Mouse (Mus musculus) CD4-positive helper T cell, adult 2 months (primary cell): ENCODE data around the gene Hsf4.

Source experiments
- DNase-seq: peaks from one replicate; pipeline ENCODE4 v3.0.0-alpha.2; 2012; ENCODE audit warnings: low read depth, missing footprints, low spot score

The Hsf4 gene

DNA sequence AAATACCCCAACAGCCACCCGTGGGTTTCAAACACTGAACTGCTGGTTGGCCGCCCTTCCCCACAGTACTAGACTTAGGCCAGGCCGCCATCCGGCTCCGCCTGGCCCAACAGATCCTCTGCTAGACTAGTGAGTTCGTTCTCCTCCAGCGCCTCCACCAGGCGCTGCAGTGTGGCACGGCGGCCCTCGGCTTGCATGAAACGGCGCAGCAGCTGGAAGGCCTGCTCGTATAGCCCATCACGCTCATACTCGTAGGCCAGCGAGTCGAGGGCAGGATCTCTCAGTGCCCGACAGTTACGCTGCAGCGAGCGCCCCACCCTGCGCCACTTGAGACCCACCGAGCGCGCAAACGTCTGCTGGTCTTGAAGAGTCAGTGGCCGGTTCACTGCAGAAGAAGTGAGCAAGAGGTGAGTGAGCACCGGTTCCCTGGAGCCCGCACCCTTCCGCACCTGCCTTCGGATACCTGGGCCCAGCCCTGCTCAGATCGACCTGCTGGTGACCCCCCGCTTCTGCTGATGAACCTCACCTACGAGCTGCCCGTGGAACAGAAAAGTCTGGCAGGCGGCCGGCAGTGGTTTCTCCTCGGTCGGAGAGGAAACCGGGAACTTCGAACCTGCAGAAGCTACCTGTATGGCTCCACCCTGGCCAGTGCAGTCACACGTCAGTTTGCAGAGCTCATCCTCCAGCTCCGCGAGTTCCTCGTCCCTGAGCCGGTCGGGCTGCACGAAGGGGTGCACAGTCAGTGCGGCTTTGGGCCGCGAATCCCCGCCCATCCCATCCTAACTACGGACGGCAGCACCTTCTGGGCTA lies 10.5 kb upstream of the Hsf4 start:
- DNase-seq = no peak

DNA sequence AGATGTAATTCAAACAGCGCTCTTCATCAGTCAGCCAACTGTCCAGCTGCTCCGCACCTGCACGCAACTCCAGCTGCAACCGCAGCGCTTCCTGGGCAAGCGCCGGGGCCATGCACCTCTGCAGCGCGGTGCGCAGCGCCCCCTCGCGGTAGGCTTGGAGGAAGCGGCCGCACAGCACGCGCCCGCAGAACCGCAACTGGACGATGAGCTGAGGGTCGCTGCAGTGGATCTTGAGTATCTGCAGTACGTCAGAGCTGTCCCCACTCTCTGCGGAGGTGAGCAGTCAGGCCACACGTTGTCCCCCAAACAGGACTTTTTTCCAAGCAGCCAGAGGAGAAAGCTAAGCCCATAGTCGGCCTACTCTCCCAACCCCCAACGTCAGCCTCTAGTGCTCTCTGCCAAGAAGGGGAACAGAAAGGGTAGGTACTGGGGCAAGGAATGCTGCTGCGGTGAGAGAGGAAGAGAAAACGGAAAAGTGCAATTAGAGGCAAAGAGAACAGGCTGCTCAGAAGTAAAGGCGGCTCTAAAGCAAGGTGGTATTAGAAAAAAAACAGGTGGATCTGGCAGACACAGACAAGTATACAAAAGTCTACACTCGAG lies 9.8 kb upstream of the Hsf4 start:
- DNase-seq = peak; percentile 73

DNA sequence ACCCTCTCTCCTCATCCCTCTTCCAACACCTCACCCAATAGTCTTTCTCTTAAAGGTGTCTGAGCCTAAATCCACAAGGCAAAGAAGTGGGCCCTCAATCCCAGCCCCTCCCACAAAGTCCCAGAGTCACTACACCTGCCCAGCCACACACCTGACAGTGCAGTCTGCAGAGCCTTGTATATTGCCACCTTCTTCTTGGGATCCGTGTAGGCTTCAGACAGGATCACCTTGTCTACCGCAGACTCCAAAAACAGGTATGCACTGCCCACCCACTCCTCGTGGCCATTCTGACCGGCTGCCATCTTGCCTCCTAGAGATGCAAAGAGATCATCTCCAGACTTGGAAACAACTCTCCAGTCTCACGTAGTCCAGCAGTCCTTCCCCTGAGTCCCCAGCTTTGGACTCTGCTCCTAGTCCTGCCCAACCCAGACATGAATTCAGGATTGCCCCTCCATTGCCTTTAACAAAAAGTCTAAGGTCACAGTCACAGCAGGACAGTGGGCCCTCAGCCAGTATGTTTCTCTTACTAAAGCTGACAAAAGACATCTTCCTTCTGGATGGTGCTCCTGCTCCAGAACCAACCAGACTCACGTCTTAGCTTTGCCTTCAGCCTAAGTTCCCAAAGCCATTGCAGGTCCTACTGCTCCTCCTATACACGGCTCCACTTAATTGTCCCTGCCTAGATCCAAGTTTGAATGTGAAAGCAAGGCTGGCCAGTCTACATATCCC lies 9.1 kb upstream of the Hsf4 start:
- no peak for DNase-seq

DNA sequence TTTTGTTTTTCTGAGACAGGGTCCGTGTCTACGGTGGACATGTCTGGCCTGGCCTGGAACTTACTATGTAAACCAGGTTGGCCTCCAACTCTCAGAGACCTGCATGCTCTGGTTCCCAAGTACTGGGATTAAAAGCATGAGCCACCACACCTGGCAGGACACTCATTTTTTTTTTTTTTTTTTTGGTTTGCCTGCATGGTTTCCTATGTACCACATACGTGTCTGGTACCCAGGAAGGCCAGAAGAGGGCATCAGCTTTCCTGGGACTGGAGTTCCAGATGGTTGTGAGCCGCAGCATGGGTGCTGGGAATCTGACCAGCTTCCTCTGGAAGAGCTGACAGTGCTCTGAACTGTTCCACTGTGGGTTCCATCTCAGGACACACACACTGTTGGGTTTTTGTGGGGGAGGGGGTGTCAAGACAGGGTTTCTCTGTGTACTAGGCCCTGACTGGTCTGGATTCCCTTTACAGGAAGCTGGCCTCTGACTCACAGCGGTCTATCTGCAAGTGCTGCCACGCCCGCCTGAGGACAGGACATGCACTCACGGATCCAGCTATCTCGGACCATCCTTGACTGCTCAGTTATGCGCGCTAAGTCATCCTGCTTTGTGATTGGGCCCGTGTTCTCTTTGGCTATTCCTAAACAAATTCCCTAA lies 8.1 kb upstream of the Hsf4 start:
- no peak for DNase-seq

DNA sequence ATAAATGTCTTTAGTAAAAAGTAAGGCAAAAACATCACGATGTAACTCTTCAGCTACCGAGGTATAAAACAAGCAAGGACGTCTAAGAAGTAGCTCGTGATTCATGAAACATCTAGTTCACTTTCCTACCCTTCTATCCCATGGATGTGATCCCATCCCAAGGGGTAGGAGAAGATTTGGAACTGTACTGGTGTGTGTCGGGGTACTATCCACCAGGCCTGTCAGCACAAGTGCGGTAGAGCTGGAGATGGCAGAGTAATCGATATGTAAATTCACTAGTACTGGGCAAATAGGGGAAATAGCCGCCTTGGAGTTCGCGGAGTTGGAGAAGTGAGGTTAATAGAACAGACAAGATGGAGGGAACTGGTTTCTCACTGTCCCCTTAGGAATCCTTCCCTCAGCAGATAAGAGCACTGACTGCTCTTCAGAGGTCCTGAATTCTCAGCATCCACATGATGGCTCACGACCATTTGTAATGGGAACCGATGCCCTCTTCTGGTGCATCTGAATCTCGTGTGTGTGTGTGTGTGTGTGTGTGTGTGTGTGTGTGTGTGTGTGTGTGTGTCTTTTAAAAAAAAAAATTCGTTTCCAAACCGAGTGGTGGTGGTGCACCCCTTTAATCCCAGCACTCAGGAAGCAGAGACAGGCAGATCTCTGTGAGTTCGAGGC lies 6.2 kb upstream of the Hsf4 start:
- no peak for DNase-seq

DNA sequence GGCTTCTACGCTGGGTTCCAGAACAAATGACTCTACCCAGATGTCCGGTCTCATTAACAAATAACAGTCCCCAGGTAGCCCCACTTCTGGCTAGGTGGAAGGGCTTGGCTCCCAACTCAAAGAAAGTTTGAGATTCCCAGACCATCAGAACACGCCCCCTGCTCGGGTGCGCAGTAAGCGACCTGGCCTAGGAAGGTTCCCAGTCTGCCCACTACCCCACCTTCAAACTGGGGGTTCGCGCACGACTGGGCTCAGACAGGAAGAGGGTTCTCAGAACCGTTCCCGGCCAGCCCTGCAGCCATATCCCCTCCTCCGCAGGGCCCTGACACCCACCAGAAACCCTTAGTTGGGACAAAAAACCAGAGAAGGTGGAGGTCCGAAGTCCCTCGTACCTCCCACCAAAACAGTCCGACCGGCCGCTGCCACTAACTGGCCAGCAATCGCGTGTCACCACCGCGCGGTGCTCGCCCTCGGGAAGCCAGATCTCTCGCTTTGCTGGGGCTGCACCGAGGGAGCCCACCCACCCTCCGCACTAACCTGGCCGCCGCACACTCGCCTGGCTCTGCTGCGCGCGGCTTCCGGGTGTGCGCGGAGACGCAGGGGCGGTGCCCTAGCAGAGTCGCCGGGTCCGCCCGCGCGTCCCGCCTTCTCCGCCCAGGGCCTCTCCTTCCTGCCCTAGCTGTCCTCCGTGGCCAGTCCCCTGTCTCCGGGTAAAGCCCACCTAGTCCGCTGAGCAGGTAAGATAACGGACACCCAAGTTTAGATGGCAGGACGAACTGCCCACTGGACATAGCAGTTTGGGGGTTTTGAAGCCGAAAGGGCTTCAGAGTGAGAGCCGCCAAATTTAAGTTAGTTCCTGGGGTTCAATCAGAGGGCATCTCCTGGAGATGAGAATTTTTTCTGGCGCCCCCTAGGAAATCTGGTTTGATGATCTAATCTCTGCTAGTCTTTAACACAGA lies 5.3 kb upstream of the Hsf4 start, which contains the start of the genes Tradd and Fbxl8:
Tradd (minus strand) TSS at position 586 of the 959 bp plus-strand sequence.
Fbxl8 (plus strand) TSS at position 625 of the 959 bp plus-strand sequence.
- DNase-seq = peak; percentile 85

DNA sequence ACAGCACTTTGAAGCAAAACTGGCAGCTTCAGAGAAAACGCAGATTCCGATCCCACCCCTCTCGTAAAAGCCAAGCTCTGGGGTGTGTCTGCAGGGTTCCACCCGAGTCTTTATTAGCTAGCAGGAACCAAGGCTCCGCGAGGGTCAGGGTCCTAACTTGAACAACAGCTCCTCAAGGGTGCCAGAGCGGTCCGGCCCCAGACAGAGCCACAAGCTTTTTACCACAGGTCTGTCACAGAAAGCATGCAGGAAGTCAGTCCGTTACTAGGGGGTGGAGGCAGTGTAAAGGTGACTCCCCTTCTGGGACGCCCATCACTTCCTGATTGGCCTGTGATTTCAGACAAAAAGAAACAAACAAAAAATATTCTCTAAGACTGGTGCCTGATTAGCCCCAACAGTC lies 4.5 kb upstream of the Hsf4 start:
- peak; percentile 86 for DNase-seq

DNA sequence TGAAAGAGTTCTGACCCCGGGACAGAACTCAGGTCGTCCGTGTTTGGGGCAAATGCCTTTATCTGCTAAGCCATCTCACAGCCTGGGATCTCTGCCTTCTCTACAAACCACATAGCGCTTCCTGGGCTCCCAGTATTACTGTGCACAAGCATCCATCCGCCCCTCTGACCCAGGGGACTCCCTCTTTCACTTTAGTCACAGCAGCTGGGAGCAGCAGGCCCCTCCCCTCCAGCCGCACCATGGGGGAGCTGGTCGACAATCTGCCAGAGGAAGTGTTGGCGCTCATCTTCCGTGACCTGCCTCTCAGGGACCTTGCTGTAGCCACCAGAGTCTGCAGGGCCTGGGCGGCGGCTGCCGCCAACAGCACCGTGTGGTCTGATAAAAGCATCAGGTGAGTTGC lies 2.8 kb upstream of the Hsf4 start:
- peak; percentile 79 for DNase-seq

DNA sequence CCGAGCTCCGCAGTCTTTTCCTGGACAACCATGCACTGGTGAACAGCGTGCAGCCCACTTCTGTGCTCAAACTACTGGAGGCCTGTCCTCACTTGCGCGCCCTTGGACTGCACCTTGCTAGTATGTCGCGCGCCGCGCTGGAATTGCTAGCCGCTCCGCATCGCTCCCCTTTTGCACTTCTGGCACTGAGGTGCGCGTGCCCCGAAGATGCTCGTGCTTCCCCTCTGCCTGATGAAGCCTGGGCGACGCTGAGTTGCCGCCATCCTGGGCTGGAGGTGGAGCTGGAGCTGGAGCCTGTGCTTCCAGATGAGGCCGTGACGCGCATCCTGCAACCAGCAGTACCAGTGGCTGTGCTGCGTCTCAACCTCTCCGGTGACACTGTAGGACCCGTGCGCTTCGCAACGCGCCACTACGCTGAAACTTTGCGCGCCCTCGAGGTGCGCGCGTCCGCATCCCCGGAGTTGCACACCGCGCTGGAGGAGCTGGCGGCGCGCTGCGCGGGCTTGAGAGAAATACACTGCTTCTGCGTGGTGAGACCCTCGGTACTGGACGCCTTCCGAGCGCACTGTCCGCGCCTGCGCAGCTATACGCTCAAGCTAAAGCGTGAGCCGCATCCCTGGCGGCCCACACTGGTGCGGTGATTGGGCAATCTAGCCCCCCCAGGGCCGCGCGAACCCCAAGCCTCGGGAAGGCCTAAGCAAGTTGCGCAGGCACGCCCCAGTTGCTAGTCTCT lies 1.1 kb upstream of the Hsf4 start:
- no peak for DNase-seq

DNA sequence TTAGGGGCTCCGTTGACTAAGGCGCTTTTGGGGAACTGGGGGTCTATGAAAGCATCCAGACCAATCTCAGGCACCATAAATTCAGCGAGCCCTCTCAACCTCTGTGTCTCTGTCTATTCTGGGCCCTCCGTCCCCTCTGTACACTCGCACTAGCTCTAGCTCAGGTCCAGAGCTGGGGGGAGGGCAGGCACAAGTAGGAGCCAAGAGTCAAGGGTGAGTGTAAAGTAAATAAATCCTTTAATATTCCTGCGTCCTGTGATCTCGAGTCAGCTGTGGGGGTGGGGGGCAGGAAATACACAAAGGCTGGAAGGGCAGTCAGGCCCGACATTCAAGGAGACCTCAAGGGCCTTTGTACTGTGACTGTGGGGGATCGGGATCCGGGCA lies 534 bp upstream of the Hsf4 start:
- DNase-seq = no peak

DNA sequence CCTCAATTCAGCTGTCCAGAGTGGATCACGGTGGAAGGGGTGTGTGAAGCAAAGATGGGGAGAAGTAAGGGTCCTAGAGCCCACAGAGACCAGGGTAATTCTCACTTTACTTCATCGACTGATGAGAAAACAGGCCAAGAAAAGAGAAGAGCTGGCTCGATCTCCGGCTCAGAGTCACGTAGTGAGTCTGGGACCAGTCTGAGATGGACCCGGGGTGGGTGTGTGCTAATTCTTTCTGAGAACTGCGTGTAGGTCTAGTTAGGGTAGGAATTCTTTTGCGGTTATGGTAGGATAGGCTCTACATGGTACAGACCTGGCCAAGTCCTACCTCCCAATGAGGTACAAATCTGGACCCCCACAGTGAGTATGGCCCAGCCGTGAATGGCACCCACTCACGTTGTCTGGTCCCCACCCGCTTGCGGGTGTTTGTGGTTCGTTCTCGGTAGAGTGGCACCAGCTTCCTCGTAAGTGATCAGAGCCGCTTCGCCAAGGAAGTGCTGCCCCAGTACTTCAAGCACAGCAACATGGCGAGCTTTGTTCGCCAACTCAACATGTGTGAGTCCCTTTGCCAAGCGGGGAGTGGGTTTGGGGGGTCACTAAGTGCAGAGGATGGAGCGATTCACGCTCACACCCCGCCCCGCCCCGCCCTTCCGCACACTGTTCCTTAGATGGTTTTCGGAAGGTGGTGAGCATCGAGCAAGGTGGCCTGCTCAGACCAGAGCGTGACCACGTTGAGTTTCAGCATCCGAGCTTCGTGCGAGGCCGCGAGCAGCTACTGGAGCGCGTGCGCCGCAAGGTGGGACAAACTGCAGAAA lies 707 bp downstream of the Hsf4 start:
- no peak for DNase-seq

DNA sequence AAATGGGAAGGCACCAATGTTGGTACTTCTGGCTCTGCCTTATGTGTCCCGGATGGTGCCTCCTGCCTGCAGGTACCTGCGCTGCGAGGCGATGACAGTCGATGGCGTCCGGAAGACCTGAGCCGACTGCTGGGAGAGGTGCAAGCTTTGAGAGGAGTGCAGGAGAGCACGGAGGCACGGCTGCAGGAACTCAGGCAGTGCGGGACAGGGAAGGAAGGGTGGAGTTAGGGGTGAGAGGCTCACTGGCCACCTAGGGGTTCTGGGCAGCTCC lies 1.2 kb downstream of the Hsf4 start:
- DNase-seq = no peak

DNA sequence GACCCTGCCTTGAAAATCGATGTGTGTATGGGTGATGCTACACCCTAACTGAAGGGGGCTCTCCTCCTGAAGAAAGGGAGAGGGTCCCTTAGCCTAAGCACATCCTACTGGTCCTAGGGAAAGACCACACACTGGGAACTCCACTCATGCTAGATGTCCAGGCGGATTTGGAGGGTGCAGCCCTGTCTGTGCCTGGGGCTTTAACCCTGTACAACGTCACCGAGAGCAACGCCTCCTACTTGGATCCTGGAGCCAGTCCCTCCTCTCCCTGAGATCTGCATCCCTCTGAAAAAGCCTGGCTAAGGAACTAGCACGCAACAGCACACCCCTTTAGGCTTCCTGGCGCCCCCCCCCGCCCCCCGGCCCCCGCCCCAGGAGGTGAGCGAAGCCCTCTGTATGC lies 5.8 kb downstream of the Hsf4 start:
- no peak for DNase-seq

DNA sequence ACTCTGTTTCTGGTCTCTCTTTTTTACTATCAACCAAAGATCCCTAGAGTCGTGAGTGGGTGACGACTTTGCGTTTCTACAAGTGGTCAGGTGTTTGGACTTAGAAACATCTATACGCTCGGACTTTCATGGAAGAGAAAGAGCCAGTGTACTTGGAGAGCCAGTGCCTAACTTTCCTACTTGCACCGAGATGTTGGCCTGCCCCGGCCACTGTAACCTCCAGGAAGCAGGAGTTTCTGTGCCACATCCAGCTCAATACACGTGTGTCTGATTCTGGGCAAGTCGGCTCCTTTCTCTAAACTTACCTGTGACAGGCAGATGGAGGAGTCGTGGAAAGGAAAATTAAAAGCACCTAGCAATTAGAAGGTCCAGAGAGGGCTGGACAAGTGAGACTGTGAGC lies 6.2 kb downstream of the Hsf4 start, which contains the start of gene Nol3:
Nol3 (plus strand) TSS at position 301 of the 400 bp plus-strand sequence.
- no peak for DNase-seq

DNA sequence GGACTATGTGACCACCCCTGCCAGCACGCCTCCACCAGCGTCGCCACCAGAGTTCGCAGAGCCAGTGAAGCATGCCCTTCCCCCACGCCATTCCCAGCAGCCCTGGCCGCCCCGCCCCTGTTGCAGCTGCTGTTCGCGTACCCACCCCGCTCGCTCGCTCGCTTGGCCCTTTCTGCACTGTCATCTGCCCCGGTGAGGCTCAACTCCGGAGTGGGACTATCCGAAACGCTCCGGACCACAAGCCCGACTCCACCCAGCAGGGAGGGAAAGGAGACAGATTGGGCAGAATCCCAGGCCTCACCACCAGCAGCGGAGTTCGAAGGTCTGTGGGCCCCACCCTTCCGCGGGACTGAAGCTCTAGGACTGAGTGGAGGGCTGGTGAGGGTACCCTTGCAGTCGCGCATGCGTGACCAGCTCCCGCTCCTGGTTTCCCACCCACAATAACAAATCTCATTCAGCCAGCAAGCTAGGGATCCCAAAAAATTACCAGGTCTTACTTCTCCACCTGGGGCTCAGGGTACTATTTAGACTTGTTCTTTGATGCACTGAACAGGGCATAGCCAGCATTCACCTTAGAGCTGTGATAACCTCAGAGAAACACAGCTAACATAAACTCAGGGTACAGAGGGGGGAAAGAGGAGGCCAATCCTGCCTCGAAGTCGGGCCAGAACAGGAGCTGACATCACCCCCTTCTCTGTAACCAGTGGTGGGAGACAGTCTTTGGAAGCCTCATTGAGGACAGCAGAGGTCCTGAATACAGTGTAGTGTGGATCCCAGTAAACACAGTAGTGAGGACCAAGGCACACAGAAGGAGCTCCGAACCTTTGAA lies 6.9 kb downstream of the Hsf4 start:
- DNase-seq = no peak

DNA sequence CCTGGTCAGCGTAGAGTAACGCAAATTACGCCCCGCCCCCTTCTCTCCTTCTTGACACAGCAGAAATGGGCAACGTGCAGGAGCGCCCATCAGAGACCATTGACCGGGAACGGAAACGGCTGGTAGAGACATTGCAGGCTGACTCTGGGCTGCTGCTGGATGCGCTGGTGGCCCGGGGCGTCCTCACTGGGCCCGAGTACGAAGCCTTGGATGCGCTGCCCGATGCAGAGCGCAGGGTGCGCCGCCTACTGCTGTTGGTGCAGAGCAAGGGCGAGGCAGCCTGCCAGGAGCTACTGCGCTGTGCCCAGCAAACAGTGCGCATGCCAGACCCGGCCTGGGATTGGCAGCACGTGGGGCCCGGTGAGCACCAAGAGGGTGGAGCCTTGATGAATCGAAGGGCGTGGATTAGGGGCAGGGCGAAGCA lies 9.3 kb downstream of the Hsf4 start:
- DNase-seq = peak; percentile 75

DNA sequence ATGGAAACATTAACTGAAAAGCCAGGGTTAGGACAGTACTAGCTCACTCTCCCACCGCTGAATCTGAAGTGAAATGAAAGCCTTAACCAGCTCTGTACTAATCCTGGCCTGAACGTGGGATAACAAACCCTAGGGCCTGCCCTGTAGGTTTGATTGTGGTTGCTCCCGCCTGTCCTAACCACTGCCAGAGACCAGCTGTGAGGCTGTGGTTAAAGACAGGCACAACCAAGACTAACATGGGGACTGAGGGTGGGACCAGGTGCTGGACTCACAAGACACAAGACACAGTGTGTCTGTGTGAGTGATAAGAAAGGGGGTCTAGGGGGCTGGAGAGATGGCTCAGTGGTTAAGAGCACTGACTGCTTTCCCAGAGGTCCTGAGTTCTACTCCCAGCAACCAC lies 11.0 kb downstream of the Hsf4 start:
- no peak for DNase-seq

DNA sequence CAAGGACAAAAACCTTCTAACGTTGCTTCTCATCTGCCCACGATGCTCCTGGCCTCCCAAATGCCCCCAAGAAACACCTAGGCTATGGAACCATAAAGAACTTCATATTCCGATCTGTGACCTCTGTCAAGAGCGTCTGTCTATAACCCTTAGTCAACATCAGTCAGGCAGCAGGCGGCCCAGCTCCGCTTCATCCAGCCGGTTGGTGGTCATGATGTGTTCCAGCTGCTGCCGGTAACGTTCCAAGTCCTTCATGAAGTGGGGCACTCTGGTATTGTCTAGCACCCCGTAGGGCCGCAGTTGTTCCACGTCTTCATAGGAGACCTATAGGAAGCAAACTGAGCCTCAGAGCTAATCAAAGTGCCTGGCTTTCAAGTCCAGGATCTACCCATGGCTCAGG lies 12.2 kb downstream of the Hsf4 start:
- no peak for DNase-seq
